Mouse (Mus musculus): ENCODE results near the gene Ddb1. TPM values are rescaled to one million over a fixed set of nuclear protein-coding genes. Genes with fewer than 3 reads are reported as not detected.
A peak's percentile ranks its signal among the peaks of the same experiment; 100 is the strongest.
"Not testable (repeated sequence)": the region's sequence is repeated elsewhere in the genome, so short reads cannot be mapped to it uniquely, and the experiment has no call there.

Ddb1 gene
- 53.3 and 59.0 TPM in 2 replicates for polyA plus RNA-seq (2012; rRNA removed)

GRCm38 (mm10) chr19:10605293-10605900, at the start of gene Ddb1, which contains the start of gene Tkfc:
TSS of gene Ddb1 (plus strand) at chr19:10605327.
TSS of gene Tkfc (minus strand) at chr19:10605654.
- H3K4me1 ChIP-seq (ENCODE audit: control insufficient read depth, insufficient read depth, insufficient read length), result peaks cover 5% of the 10 kb centered on the region; the same call in 1 of the 2 replicates
- peak; percentile 93 to 99 for DNase-seq (ENCODE audit: low read depth in 1 of 2, low spot score in 2 of 2)
- under 1% methylated on average over 49 of the region's 49 CpGs for WGBS

DNA sequence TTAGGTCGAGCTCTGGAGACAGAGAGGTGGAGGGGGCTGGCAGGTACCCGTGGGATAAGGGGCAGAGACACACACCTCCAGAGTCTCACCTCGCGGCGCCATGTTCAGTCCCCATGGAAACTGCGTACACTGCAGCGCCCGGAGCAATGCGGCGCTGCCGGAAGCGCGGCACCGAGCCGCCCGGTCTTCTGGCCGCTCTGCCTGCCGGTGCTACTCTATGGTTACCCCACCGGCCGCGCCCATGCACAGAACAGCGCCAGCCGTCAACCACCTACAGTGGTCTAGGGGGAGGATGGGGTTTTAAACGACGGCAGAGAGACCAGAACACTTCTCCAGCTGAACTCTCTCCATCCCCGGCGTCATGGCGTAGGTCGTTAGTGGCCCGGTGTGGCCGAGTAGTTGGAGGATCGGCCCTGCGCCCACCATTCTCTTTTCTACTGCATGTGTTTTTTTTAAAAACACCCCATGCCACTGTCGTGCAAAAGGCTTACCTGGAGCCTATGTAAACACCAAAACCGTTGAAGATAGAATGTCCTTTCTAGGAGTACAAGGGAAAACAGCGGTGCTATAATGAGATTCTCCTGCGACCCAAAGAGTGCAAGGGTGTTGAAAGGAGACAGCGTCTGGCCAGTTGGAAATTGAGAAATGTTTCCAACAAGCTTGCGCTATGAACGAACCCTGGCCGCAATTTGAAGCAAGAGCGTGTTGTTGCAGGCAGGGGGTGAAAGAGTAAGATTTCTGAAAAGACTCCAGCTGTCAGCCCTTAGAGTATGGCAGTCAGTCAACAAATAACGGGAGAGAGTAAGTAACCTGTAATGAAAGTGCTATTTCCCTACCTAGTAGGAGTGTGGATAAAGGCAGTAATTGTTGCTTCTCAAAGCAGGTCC, 49.3 kb upstream of the Ddb1 start, which contains the start of gene Tmem216:
Tmem216 (minus strand) TSS at position 615 of the 887 bp plus-strand sequence.
- peak within 1 kb of the TSS; percentile 73 for H3K27ac ChIP-seq (ENCODE audit: insufficient read depth, low read length)
- DNase-seq (ENCODE audit: low read depth in 1 of 2, low spot score in 2 of 2), result peak; percentile 61 to 87
- peak within 1 kb of the TSS; percentile 67 for H3K4me3 ChIP-seq (ENCODE audit: extremely low read depth, insufficient read depth, insufficient read length)
- WGBS, result 3% methylated on average over 43 of the region's 43 CpGs
- TF ChIP-seq POLR2A (IDR thresholded peaks at IDR 0.05; ENCODE audit: low read depth, low read length) (peak; percentile 62), CTCF (IDR thresholded peaks at IDR 0.05; ENCODE audit: extremely low read depth, insufficient read depth, insufficient read length, insufficient replicate concordance) (no peak)
- no peaks in the 10 kb centered on the region; the same call in 1 of the 2 replicates for H3K4me1 ChIP-seq (ENCODE audit: control insufficient read depth, insufficient read depth, insufficient read length)
- no peaks in the 10 kb centered on the region for H3K36me3 ChIP-seq (ENCODE audit: control insufficient read depth, insufficient read depth, low read length)
- H3K27me3 ChIP-seq (ENCODE audit: control insufficient read depth, insufficient read depth, low read length), result no peaks in the 10 kb centered on the region

More at GRCm38 (mm10) chr19:10605293-10605900, at the start of gene Ddb1, which contains the start of gene Tkfc:
- TF ChIP-seq CTCF (IDR thresholded peaks at IDR 0.05; ENCODE audit: extremely low read depth, insufficient read depth, insufficient read length, insufficient replicate concordance) (peak; percentile 38; the same call in 1 of the 2 replicates), POLR2A (IDR thresholded peaks at IDR 0.05; ENCODE audit: low read depth, low read length) (peak; percentile 77)
- Histone ChIP-seq H3K4me3 (ENCODE audit: extremely low read depth, insufficient read depth, insufficient read length) (peak within 1 kb of the TSS; percentile 80), H3K36me3 (ENCODE audit: control insufficient read depth, insufficient read depth, low read length) (peaks cover 11% of the 10 kb centered on the region), H3K27ac (ENCODE audit: insufficient read depth, low read length) (peak within 1 kb of the TSS; percentile 84), H3K27me3 (ENCODE audit: control insufficient read depth, insufficient read depth, low read length) (no peaks in the 10 kb centered on the region)

DNA sequence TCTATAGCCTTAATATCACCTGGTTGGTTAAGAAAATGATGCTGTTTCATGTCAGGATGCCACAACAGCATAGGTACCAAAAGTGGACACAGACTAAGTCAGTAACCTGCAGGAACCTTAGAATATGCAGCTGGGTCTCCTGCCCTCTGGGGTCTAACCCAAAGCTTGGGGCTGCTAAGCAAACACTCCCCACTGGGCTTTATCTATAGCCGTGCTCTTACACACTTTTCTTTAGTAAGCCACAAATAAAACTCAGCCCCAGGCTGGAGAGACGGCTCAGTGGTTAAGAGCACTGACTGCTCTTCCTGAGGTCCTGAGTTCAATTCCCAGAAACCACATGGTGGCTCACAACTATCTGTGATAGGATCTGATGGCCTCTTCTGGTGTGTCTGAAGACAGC, 48.1 kb upstream of the Ddb1 start:
- no peak overlapping the region for H3K27ac ChIP-seq (ENCODE audit: insufficient read depth, low read length)
- H3K27me3 ChIP-seq (ENCODE audit: control insufficient read depth, insufficient read depth, low read length), result no peaks in the 10 kb centered on the region
- no peaks in the 10 kb centered on the region for H3K36me3 ChIP-seq (ENCODE audit: control insufficient read depth, insufficient read depth, low read length)
- 84% methylated on average over 2 of the region's 2 CpGs for whole genome bisulfite sequencing
- TF ChIP-seq CTCF (IDR thresholded peaks at IDR 0.05; ENCODE audit: extremely low read depth, insufficient read depth, insufficient read length, insufficient replicate concordance), result no peak
- no peak for TF ChIP-seq POLR2A (IDR thresholded peaks at IDR 0.05; ENCODE audit: low read depth, low read length)
- no peak for DNase-seq (ENCODE audit: low read depth in 1 of 2, low spot score in 2 of 2)
- H3K4me3 ChIP-seq (ENCODE audit: extremely low read depth, insufficient read depth, insufficient read length), result no peak overlapping the region
- no peaks in the 10 kb centered on the region; the same call in 1 of the 2 replicates for H3K4me1 ChIP-seq (ENCODE audit: control insufficient read depth, insufficient read depth, insufficient read length)

DNA sequence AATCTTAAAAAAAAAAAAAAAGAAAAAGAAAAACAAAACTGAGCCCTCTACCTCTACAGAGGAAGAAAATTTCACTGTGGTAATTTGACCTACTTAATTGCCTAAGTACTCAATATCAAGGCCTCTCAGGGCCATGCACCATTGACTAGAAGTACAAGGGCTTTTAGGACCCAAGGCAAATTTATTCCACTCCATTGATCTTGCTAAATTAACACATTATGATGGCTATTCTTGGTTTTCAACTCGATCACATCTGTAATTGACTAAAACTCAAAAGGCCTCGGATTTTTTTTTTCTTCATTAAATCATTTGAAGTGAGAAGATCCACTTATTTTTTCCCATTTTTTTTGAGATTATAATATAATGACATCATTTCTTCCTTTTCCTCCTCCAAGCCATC, 47.7 kb upstream of the Ddb1 start:
- 88% methylated on average over 2 of the region's 2 CpGs for WGBS

GRCm38 (mm10) chr19:10557837-10558375, 47.2 kb upstream of the Ddb1 start:
- WGBS, result 77% methylated on average over 4 of the region's 4 CpGs
- H3K36me3 ChIP-seq (ENCODE audit: control insufficient read depth, insufficient read depth, low read length); H3K4me1 ChIP-seq (ENCODE audit: control insufficient read depth, insufficient read depth, insufficient read length); H3K27me3 ChIP-seq (ENCODE audit: control insufficient read depth, insufficient read depth, low read length); H3K4me3 ChIP-seq (ENCODE audit: extremely low read depth, insufficient read depth, insufficient read length); H3K27ac ChIP-seq (ENCODE audit: insufficient read depth, low read length); DNase-seq (ENCODE audit: low read depth in 1 of 2, low spot score in 2 of 2): not testable (repeated sequence)

More for the DNA sequence above, 47.7 kb upstream of the Ddb1 start:
- Histone ChIP-seq H3K36me3 (ENCODE audit: control insufficient read depth, insufficient read depth, low read length) (no peaks in the 10 kb centered on the region), H3K4me3 (ENCODE audit: extremely low read depth, insufficient read depth, insufficient read length) (no peak overlapping the region), H3K4me1 (ENCODE audit: control insufficient read depth, insufficient read depth, insufficient read length) (no peaks in the 10 kb centered on the region; the same call in 1 of the 2 replicates), H3K27me3 (ENCODE audit: control insufficient read depth, insufficient read depth, low read length) (no peaks in the 10 kb centered on the region), H3K27ac (ENCODE audit: insufficient read depth, low read length) (no peak overlapping the region)
- DNase-seq (ENCODE audit: low read depth in 1 of 2, low spot score in 2 of 2), result no peak
- no peak for TF ChIP-seq CTCF (IDR thresholded peaks at IDR 0.05; ENCODE audit: extremely low read depth, insufficient read depth, insufficient read length, insufficient replicate concordance)
- TF ChIP-seq POLR2A (IDR thresholded peaks at IDR 0.05; ENCODE audit: low read depth, low read length), result no peak

GRCm38 (mm10) chr19:10560108-10560507, 45.0 kb upstream of the Ddb1 start:
- Histone ChIP-seq H3K36me3 (ENCODE audit: control insufficient read depth, insufficient read depth, low read length) (no peaks in the 10 kb centered on the region), H3K27ac (ENCODE audit: insufficient read depth, low read length) (no peak overlapping the region), H3K4me3 (ENCODE audit: extremely low read depth, insufficient read depth, insufficient read length) (no peak overlapping the region), H3K27me3 (ENCODE audit: control insufficient read depth, insufficient read depth, low read length) (no peaks in the 10 kb centered on the region), H3K4me1 (ENCODE audit: control insufficient read depth, insufficient read depth, insufficient read length) (no peaks in the 10 kb centered on the region; the same call in 1 of the 2 replicates)
- DNase-seq (ENCODE audit: low read depth in 1 of 2, low spot score in 2 of 2), result no peak
- WGBS, result 66% methylated on average over 5 of the region's 5 CpGs
- no peak for TF ChIP-seq POLR2A (IDR thresholded peaks at IDR 0.05; ENCODE audit: low read depth, low read length)
- TF ChIP-seq CTCF (IDR thresholded peaks at IDR 0.05; ENCODE audit: extremely low read depth, insufficient read depth, insufficient read length, insufficient replicate concordance), result no peak
